Mouse (Mus musculus) CD4-positive, CD25-positive, alpha-beta regulatory T cell, adult 2 months (primary cell): ENCODE data around the gene Olfr688.

Experiments
- DNase-seq: peaks from one replicate; pipeline ENCODE4 v3.0.0-alpha.2; 2012; ENCODE audit warnings: low read depth, low spot score

The Olfr688 gene

DNA sequence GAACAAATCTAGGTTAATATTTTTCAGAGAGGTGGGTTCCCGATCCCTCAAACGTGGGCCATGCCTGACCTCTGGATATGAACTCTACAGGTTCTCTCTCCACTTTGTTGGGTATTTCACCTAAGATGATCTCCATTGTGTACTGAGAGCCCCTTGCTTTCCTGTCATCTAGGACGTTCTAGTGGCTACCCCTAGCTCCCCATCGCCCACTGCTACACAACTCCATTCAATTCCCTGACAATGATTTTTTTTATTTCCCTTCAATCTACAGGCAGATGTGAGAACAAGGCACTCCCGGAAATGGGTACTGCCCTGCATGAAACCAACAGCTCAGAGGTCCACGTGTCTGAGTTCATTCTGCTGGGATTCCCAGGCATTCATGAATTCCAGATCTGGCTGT is at the start of gene Olfr688:
Olfr688 (plus strand) TSS at position 301 of the 400 bp plus-strand sequence.
- DNase-seq: no peak

DNA sequence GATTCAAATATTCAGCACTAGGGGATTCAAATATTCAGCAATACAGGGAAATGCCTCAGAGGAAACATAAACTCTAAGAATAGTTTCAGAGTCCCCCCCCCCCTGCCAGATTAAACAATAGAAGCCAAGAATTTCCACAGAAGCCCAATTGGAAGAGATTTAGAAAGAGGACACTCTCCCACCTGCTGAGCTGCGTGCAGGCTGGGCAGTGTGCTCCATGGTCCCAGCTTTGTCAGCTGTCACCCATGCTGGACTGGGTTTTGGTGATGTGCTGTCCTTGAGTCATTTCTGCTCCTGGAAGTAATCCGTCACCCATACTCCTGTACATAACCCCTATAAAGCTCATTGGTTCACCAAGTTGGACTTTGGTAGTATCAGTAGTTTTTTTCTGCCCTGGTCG is 40.2 kb upstream of the Olfr688 start:
- no peak for DNase-seq

DNA sequence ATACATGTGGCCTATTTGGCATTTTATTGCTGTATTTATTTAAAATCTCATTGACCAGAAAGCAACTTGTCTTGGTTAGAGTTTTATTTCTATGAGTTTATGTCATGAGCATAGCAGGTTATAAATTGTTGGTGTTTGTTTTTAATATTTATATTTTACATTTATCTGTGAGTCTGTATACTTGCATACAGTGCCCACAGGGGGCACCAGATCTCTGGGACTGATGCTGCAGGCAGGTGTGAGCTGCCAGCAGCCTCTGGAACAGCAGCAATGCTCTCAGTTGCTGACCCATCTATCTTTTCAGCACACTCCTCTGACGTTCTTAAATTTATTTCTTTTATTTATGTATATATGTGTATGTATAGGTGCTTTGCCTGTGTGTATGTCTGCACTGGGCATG is 39.7 kb upstream of the Olfr688 start:
- DNase-seq: no peak

DNA sequence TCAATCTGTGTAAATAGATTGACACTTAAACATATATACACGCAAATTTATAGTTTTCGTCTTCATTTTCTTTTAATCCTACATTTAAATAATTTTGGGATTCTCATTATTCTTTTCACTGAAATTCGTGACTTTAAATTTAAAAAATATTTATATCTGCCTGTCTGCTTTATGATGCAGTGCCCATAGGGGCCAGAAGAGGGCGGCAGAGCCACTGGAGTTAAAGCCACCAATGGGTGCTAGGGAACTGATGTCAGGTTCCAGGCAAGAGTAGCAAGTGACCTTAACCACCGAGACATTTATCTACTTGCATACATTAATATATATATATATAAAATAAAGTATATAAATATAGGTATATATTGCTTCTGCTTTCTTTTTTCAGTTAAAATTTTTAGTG is 31.2 kb upstream of the Olfr688 start:
- peak; percentile 8 for DNase-seq

DNA sequence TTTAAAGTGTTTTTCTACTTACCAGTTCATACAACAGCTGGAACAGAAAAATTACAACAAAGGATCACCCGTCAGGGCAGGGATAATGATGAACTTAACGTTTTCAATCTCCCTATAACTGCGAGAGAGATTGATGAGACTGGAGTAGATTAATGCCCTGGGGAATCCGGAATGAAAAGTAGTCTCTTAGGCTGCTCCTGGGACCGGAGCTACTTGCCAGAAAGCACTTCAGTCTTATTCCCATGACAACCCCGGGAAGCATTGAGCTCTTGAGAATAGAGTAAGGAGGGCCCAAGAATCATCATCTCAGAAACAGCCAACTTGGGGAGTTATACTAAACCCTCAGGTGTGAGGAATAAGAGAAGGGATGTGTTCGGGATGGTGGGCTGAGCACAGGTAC is 15.5 kb upstream of the Olfr688 start:
- DNase-seq: no peak

DNA sequence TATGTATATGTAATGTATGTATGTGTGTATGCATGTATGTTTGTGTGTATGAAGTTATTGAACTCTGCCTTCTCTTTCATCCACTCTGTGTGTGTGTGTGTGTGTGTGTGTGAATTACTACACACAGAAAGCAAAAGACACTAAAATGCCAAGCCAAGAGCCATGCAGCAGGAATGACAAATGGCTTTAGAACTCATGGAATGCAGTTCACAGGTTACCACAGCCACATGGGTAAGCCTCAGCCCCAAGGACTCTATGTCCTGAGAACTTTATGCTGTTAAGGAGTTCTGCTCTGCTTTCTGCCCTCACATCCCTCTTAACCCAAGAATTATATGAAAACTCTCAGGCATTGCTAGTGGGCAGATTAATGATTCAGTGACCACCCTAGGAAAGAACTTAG is 2.2 kb downstream of the Olfr688 start:
- no peak for DNase-seq

DNA sequence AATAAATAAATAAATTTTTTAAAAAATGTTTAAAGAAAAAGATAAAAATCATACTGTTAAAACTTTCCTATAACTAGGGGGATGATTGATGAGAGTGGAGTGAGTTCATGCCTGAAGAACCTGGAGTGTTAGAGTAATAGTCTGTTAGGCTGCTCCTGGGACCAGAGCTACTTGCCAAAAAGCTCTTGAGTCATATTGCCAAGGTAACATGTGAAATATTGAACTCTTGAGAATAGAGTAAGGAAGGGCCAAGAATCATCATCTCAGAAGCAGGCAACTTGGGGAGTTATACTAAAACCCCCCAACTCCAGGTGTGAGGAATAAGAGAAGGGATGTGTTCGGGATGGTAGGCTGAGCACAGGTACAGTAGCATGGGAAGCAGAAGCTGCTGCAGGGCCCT is 23.0 kb downstream of the Olfr688 start, which contains the start of gene Olfr689:
Olfr689 (plus strand) TSS at position 301 of the 400 bp plus-strand sequence.
- DNase-seq: no peak

DNA sequence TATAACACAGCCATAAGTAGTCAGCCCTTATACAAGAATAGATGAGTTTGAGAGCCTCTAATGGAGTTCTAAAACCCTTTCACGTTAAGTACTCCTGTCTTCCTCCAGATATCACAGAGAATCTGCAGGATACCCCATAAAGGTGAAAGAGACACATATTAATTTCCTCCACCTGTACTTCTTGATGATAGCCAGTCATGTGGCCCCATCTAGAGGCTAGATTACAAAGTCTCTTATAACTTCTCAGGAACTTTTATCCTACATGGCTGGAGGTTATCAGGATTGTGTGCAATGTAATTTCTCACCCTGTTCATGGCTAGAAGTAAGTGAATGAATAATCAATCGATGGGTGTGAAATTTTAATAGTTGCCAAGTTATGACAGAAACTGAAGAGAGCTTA is 37.4 kb downstream of the Olfr688 start:
- DNase-seq: no peak

DNA sequence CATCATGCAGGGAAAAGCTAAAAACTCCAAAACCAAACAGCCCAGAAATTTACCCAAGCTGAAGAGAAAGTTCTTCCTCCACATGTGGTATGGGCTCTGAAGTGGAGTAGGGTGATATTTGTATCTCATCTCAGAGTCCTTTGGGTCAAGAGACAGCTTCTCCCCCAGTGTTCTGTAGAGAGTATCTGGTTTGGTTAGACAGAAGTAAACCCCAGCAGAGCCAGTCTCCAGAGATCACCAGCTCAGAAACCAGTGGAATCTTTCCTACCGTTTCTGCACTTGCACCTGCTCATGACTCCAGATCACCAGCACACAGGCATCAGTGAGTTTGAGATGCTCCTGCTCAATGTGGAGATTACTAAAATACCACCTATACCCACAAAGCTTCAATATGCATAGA is 46.1 kb downstream of the Olfr688 start, which contains the start of gene Olfr690:
Olfr690 (minus strand) TSS at position 101 of the 400 bp plus-strand sequence.
- no peak for DNase-seq
